Mouse (Mus musculus) C2C12 (cell line): Measurements from ENCODE around the gene Rbfox3.

ENCODE experiments used
- CEBPB ChIP-seq: IDR thresholded peaks from one replicate; pipeline ENCODE4 v1.6.1; 2011; ENCODE audit warnings: low read depth, mild to moderate bottlenecking, control low read depth, moderate library complexity
- CTCF ChIP-seq: IDR thresholded peaks from one replicate; pipeline ENCODE4 v1.5.1; 2011; ENCODE audit not compliant: control insufficient read depth, insufficient read depth, insufficient read length
- FOSL1 ChIP-seq: IDR thresholded peaks from one replicate; pipeline ENCODE4 v1.8.0; 2011; ENCODE audit warnings: mild to moderate bottlenecking, low read length; ENCODE audit not compliant: poor library complexity, insufficient read depth, severe bottlenecking
- MYOD1 ChIP-seq: IDR thresholded peaks from one replicate; pipeline ENCODE4 v1.6.1; 2011; ENCODE audit warnings: low read depth; ENCODE audit not compliant: control insufficient read depth, insufficient read length

DNA sequence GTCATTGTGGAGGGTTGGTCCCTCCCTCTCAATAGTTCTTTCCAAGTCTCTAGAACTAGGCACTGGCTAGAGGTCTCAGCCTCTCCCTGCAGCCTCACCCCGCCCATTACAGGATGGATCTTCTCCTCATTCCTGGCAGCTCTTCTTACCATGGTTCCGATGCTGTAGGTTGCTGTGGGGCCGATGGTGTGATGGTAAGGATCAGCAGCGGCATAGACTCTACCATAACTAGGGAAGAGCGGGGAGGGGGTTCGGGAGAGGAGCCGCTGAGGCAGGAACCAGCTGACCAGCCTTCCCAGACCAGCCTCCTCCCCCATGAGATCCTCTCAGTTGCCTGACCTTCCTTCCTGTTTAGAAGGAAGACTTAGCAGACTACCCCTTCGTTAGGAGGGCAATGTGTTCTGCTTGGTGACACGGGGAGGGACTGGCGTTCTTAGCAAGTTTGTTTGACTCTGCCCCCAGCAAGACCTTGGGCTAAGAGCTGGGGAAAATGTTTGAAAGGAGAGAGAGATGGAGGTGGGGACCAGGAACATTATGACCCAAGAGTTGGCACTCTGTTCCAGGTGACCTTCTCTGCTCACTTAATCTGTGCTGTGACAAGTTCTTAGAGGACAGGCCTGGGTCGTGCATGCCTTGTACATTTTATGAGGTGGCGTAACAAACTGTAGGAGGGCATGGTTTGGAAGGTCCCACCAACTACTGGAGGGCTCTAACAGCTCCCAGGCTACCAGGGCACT is 417.2 kb downstream of the Rbfox3 start:
- TF ChIP-seq CEBPB = no peak
- TF ChIP-seq CTCF = no peak
- no peak for TF ChIP-seq FOSL1
- no peak for TF ChIP-seq MYOD1
